Mouse (Mus musculus): ENCODE measurements around the gene Boc. TPM values are rescaled to one million over a fixed set of nuclear protein-coding genes. Genes with fewer than 3 reads are reported as not detected.
A peak's percentile ranks its signal among the peaks of the same experiment; 100 is the strongest.
"Not testable (repeated sequence)": the region's sequence is repeated elsewhere in the genome, so short reads cannot be mapped to it uniquely, and the experiment has no call there.

Boc gene
- total RNA-seq, 2 experiments from 2014 or later, result 9.9 to 10.3 TPM

GRCm38 (mm10) chr16:44496971-44497464 is 61.7 kb downstream of the Boc start:
- no peak for DNase-seq (ENCODE audit: extremely low spot score in 1 of 2, low spot score in 1 of 2)

DNA sequence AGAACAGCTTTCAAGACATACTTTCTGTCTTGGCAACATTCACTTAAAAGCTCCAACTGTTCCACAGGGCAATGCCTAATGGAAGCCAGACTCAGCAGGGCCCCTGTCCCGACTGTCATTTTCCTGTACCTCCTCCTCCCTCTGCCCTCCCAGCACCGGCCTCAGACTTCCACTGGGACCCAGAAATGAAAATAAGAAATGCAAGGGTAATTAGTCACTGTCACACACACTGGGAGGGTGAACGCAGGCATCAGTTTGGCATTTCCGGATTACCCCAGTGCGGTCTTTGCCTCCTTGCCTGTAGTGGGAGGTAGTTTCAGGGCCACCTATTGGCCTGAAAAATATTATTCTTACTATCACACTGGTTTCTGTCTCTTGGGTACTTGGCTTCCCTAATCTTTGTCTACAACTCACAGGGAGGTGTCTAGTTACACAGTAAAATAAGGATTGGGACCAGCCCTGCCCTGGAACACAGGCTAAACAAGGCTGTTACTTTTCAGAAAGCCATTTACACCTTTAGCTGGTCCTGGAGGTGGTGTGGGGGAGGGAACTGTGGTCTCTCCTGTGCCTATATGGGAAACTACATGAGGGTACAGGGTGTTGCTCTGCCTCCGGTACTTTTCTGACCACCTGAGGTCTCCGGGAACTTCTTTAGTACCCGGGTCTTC is 64.1 kb downstream of the Boc start:
- no peak for DNase-seq (ENCODE audit: extremely low spot score in 1 of 2, low spot score in 1 of 2)

DNA sequence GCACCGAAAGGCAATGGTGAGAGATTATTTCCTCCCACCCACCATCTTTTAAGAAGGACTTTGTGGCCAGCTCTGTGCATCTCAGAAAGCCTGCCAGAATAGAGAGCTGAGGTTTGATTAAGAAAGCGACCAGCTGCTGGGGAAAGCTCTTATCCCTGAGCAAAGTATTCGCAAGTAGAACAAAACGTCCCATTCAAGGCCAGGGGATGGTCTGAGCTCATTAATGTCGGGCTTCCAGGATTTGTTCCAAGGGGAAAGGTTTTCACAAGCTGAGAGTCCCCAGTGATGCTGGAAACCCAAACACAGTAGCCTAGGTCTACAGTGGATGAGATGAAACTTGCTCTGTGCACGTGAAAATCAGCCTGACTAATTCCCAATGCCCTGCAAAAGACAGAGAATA is 64.8 kb downstream of the Boc start:
- DNase-seq (ENCODE audit: extremely low spot score in 1 of 2, low spot score in 1 of 2), result no peak

- DNase-seq (ENCODE audit: extremely low spot score in 1 of 2, low spot score in 1 of 2), result no peak
Observed at GRCm38 (mm10) chr16:44492706-44493105, 66.0 kb downstream of the Boc start.

DNA sequence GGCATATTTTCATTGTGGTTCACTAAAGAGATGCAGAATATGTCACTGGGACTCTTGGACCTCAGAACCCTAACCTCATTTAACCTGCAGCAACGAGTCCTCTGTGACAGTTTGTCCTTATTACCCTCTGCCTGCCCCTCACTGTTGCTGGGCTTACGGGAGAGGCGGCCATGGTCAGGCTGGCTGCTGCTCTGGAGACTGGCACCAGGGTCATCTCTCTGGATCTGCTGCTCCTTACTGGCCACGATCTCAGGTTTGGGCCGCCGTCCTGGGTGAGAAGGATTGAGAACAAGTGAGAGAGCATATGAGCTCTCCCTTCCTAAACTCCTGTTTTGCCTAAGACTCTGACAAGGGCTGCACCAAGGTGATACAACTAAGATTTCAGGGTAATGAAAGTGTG is 66.5 kb downstream of the Boc start:
- DNase-seq (ENCODE audit: extremely low spot score in 1 of 2, low spot score in 1 of 2), result no peak

DNA sequence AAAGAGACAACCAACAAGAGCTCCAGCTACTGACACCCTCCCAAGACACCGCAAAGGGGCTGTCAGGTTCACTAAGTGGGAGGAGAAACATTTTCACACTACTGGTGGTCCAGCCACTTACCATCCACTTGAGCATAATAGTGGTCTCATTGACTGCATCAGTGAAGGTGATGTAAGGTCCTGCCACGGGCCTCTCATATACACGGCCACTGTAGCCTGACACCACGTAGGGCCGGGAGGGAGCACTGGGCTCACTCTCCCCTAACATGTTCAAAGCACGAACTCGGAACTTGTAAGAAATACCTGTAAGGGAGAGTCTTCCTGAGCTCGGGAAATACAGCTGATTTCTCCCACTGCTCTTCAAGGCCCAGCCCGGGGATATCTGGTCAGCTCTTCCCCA is 67.6 kb downstream of the Boc start:
- no peak for DNase-seq (ENCODE audit: extremely low spot score in 1 of 2, low spot score in 1 of 2)

- no peak for DNase-seq (ENCODE audit: extremely low spot score in 1 of 2, low spot score in 1 of 2)
Observed at GRCm38 (mm10) chr16:44487194-44487593, 71.5 kb downstream of the Boc start.

- no peak for DNase-seq (ENCODE audit: extremely low spot score in 1 of 2, low spot score in 1 of 2)
Observed at GRCm38 (mm10) chr16:44486612-44487011, 72.1 kb downstream of the Boc start.

- DNase-seq (ENCODE audit: extremely low spot score in 1 of 2, low spot score in 1 of 2), result no peak
Observed at GRCm38 (mm10) chr16:44485691-44486090, 73.0 kb downstream of the Boc start.

GRCm38 (mm10) chr16:44484831-44485230 is 73.9 kb downstream of the Boc start:
- DNase-seq (ENCODE audit: extremely low spot score in 1 of 2, low spot score in 1 of 2), result no peak

DNA sequence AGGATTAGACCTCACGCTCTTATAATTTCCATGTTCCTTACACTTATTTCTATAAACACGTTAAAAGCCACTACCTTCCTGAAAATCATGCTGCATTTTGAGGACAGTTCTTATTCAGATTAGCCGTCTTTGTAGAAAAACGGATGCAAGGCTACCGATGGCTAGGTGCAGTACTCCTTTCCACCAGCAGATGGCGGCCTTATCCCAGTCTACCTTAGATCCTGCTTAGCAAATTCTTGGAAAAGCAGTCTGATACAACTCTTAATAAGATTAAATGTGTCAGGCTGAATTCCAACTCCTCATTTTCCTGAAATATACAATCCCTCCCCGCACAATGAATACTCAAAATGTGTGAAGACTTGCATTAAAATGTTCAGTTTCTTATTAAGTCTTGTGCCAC is 74.6 kb downstream of the Boc start:
- DNase-seq (ENCODE audit: extremely low spot score in 1 of 2, low spot score in 1 of 2), result peak; percentile 81 to 98

DNA sequence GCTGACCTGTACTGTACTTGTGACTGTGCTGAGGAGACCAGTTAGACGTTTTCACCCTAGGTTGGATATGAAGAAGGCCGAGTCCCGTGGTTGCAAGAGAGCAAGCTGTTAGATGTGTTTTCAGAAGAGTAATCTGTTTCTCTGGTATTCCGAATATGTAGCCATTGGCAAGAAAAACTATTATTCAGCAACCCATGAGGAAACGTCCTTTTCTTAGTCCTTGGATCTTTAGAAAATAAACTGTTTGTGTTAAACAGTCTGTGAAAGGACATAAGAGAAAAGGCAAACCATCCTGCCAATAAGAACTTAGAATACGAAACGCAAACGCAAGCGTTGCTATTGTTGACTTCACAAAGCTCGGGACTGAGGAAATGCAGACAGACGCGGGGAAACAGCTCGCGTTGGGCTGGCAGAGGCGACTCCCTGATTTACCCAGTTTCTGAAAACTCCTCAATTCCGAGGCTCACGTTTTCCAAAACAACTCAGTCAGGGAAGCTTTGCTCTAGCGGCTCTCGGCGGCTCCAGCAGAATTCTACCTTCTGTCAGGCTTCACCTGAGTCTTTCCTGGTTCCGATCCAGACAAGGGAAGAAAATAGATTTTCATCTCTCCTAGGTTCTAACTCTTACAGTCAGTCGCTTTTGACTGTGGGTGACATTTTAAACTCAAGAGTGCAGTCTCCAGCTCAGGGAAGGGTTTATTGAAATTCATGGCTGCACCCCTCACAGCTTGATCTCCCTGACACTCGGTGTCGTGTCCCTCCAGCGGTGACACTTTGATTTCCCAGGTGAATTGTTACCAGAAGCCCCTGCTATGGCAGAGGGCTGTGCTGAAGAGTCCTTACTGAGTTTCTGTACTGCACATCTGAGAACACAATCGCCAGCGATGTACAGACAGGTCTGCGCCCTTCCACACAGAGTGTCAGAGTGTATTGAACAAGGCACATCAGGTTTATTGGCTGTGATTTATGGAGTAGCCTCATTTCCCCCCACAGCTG is 76.8 kb downstream of the Boc start:
- no peak for DNase-seq (ENCODE audit: extremely low spot score in 1 of 2, low spot score in 1 of 2)

- DNase-seq (ENCODE audit: extremely low spot score in 1 of 2, low spot score in 1 of 2), result no peak
Observed at GRCm38 (mm10) chr16:44480616-44481015, 78.1 kb downstream of the Boc start.

DNA sequence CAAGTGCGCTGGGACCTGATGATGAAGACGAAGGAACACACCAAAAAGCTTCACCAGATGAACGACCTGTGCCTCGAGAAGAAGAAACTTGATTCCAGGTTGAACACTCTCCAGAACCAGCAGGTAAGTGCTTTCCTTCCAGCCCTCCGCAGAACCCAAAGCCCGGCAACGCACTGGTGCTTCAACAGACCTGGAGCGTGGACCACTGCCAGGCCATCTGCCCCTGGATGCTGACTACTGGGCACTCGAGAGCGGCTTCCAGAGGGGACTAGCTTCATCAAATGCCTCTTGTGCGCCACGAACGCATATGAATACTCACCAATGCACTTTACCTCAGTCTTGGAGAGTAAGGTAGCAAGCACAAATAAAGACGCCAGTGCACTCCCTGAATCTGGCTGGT is 78.8 kb downstream of the Boc start:
- no peak for DNase-seq (ENCODE audit: extremely low spot score in 1 of 2, low spot score in 1 of 2)

DNA sequence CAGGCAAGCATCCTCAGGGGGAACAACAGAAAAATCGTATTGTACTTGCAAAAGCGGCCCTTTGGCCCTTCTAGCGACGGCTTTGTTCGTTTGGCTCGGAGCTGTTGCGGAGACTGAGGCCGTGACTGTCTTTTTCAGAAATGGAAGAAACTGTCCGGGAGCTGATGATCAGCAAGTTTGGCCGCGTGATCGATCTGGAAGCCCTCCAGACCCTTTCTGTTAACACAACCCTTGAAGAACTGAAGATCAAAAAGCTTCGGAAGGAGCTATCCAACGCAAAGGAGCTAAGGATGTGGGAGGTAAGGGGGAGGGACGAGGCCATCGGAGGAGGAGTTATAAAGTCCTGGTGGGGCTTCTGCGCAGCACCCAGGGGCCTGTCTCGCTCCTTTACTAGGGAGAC is 79.9 kb downstream of the Boc start:
- no peak for DNase-seq (ENCODE audit: extremely low spot score in 1 of 2, low spot score in 1 of 2)

DNA sequence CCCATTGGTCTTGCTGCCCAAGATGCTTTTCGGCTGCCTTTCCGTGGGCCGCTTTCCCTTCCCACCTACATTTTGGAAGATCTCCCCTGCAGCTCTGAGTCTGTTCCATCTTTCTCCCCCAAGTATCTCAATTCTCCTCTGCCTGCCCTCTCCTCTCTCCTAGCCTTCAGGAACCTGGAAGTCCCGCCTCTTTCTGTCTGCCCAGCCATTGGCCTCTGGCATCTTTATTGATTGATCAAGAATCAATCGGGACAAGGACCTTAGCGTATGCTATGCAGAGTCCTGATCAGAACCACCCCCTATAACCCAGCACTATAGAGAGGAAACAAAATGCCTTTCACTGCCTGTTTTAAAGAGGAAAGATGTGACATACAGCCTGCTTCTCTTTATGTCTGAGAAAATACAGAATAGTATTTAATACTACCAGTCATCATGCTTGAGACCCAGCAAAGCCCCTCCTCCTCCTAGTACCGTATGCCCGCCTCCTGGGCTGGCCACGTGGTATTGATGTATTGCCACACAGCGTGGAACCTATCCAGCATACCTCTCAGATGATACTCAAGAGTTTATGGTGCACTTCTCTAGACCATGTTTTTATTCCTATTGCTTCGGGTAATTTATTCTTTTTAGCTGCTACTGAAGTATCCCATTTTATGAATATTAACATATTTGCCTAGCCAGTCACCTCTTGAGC is 82.9 kb downstream of the Boc start:
- no peak for DNase-seq (ENCODE audit: extremely low spot score in 1 of 2, low spot score in 1 of 2)

- DNase-seq (ENCODE audit: extremely low spot score in 1 of 2, low spot score in 1 of 2), result no peak
Observed at GRCm38 (mm10) chr16:44475281-44475680, 83.4 kb downstream of the Boc start.

DNA sequence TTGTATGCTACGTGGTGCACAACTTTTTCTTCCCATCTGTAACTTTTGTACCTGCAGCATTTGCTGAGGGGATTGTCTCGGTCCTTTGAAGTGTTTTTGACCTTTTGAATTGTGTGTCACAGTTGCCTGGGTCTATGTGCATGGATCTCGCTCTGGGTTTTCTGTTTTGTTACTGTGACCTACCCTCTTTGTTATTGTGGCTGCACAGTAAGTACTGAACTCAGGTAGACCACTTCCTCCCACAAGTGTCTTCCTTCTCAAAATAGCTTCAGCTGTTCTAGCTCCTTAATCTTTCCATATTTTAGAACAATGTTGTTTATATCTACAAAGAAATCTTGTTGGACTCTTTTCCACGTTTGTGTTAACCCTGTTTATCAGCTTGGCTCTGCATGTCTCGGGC is 97.8 kb downstream of the Boc start:
- DNase-seq (ENCODE audit: extremely low spot score in 1 of 2, low spot score in 1 of 2), result no peak

DNA sequence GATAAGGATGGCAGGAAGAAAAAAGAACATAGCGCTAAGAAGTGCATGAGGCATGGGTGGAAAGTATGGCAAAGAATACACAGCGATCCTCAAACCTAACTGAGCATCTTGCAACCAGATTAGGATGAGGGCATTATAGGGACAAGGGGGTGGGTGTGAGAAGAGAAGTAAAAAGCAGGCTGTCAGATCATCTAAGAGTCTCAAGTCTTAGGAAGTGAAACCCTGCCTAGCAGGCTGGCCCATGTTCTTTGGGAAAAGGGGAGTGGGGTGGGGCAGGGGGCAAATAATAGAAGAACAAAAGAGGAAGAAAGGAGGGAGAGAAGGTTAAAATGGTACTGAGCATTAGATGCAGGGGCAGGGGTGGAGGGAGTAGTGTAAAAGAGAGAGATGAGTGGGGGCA is 99.9 kb downstream of the Boc start:
- DNase-seq (ENCODE audit: extremely low spot score in 1 of 2, low spot score in 1 of 2), result no peak

GRCm38 (mm10) chr16:44457858-44458257 is 100.8 kb downstream of the Boc start:
- DNase-seq (ENCODE audit: extremely low spot score in 1 of 2, low spot score in 1 of 2), result no peak

DNA sequence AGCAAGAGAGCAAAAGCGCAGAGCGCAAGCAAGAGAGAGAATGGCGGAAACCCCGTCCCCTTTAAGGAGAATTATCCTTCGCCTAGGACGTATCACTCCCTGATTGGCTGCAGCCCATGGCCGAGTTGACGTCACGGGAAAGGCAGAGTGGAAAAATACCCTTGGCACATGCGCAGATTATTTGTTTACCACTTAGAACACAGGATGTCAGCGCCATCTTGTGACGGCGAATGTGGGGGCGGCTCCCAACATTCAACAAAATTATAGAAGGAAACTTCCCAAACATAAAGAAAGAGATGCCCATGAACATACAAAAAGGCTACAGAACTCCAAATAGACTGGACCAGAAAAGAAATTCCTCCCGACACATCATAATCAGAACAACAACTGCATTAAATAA is 116.8 kb downstream of the Boc start:
- not testable (repeated sequence) for DNase-seq (ENCODE audit: extremely low spot score in 1 of 2, low spot score in 1 of 2)

Measured in layer of hippocampus, postnatal 25 days (tissue).